Mouse (Mus musculus): ENCODE data around the gene Rnf103.
"Not testable (repeated sequence)": the region's sequence is repeated elsewhere in the genome, so short reads cannot be mapped to it uniquely, and the experiment has no call there.

Rnf103 gene

GRCm38 (mm10) chr6:71493675-71494340 lies at the start of gene Rnf103:
Gene Rnf103 (plus strand): TSS chr6:71493894.
- DNase-seq (ENCODE audit: low read depth), result peak; percentile 69

GRCm38 (mm10) chr6:71444756-71445155 lies 48.9 kb upstream of the Rnf103 start:
- no peak for DNase-seq (ENCODE audit: low read depth)

- no peak for DNase-seq (ENCODE audit: low read depth)
These were observed 48.1 kb upstream of the Rnf103 start for GRCm38 (mm10) chr6:71445560-71445959.

GRCm38 (mm10) chr6:71452792-71453191 lies 40.9 kb upstream of the Rnf103 start:
- DNase-seq (ENCODE audit: low read depth), result no peak

GRCm38 (mm10) chr6:71453983-71454739 lies 39.5 kb upstream of the Rnf103 start:
- DNase-seq (ENCODE audit: low read depth), result not testable (repeated sequence)

GRCm38 (mm10) chr6:71457956-71458608 lies 35.6 kb upstream of the Rnf103 start:
- no peak for DNase-seq (ENCODE audit: low read depth)

GRCm38 (mm10) chr6:71465146-71465545 lies 28.5 kb upstream of the Rnf103 start:
- DNase-seq (ENCODE audit: low read depth), result no peak

- no peak for DNase-seq (ENCODE audit: low read depth)
These were observed 25.9 kb upstream of the Rnf103 start for GRCm38 (mm10) chr6:71467766-71468165.

- DNase-seq (ENCODE audit: low read depth), result no peak
These were observed 24.4 kb upstream of the Rnf103 start for GRCm38 (mm10) chr6:71469291-71469690.

GRCm38 (mm10) chr6:71471830-71472520 lies 21.7 kb upstream of the Rnf103 start:
- no peak for DNase-seq (ENCODE audit: low read depth)

GRCm38 (mm10) chr6:71472786-71473185 lies 20.9 kb upstream of the Rnf103 start:
- DNase-seq (ENCODE audit: low read depth), result no peak

GRCm38 (mm10) chr6:71475604-71476003 lies 18.1 kb upstream of the Rnf103 start:
- DNase-seq (ENCODE audit: low read depth), result no peak

- DNase-seq (ENCODE audit: low read depth), result no peak
These were observed 16.9 kb upstream of the Rnf103 start for GRCm38 (mm10) chr6:71476783-71477182.

GRCm38 (mm10) chr6:71478816-71479568 lies 14.7 kb upstream of the Rnf103 start:
- not testable (repeated sequence) for DNase-seq (ENCODE audit: low read depth)

- not testable (repeated sequence) for DNase-seq (ENCODE audit: low read depth)
These were observed 14.1 kb upstream of the Rnf103 start for GRCm38 (mm10) chr6:71479588-71479987.

GRCm38 (mm10) chr6:71480136-71480535 lies 13.6 kb upstream of the Rnf103 start:
- no peak for DNase-seq (ENCODE audit: low read depth)

GRCm38 (mm10) chr6:71481136-71481535 lies 12.6 kb upstream of the Rnf103 start:
- DNase-seq (ENCODE audit: low read depth), result no peak

GRCm38 (mm10) chr6:71485246-71485645 lies 8.4 kb upstream of the Rnf103 start:
- DNase-seq (ENCODE audit: low read depth), result no peak

- no peak for DNase-seq (ENCODE audit: low read depth)
These were observed 7.5 kb upstream of the Rnf103 start for GRCm38 (mm10) chr6:71486226-71486625.

GRCm38 (mm10) chr6:71486867-71487266 lies 6.8 kb upstream of the Rnf103 start:
- no peak for DNase-seq (ENCODE audit: low read depth)

- no peak for DNase-seq (ENCODE audit: low read depth)
These were observed 5.7 kb upstream of the Rnf103 start for GRCm38 (mm10) chr6:71487966-71488365.

GRCm38 (mm10) chr6:71492136-71492535 lies 1.6 kb upstream of the Rnf103 start:
- DNase-seq (ENCODE audit: low read depth), result no peak
